Mouse (Mus musculus): Measurements from ENCODE around the gene Coro2b.

Gene Coro2b

GRCm38 (mm10) chr9:62438085-62438754, 98.6 kb downstream of the Coro2b start:
- peak in 1 of 2 experiments; percentile 59 for DNase-seq (ENCODE audit: low spot score in 2 of 2)

DNA sequence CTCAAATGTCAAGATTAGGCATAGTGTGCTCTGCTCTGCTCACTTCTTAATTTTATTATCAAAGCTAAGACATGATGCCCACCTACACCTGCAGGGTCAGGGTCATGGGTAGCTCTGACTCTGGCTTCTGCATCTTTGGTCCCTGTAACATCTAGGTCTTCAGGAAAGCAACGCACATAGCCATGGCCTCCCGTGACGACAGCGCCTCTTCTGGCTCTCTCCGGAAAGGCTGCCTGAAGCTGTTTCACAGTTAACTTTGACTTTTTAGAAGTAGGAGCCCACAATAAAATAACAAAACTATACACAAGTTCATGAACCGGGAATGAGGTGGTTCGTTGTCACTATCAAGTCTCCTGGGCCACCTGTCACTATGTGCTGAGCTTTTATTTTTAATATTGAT, 99.4 kb downstream of the Coro2b start:
- DNase-seq (ENCODE audit: low spot score in 2 of 2), result no peak

GRCm38 (mm10) chr9:62435613-62436318, 101.1 kb downstream of the Coro2b start:
- peak; percentile 61 to 68 for DNase-seq (ENCODE audit: low spot score in 2 of 2)

- DNase-seq (ENCODE audit: low spot score in 2 of 2), result no peak
Measured at GRCm38 (mm10) chr9:62432261-62433060, 104.4 kb downstream of the Coro2b start.

DNA sequence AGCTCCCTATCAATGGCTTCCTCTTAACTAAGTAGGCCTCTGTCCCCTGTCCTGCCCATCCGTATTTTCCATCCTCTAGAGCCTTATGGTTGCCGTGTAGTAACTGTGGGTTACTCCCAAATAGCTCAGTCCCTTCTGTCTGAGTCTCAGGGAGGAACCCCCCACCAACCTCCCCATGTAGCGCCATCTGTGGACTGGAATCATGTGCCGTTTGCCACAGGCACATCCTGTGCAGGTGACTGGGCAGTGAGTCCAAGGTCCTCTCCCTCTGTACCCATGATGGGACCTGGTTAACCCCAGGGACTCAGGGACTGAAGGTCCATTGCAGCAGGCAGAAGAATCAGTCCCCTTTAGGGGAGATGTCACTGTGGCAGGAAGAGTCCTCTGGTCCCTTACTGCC, 106.1 kb downstream of the Coro2b start:
- DNase-seq (ENCODE audit: low spot score in 2 of 2), result no peak

GRCm38 (mm10) chr9:62427010-62427409, 109.8 kb downstream of the Coro2b start:
- DNase-seq (ENCODE audit: low spot score in 2 of 2), result no peak

GRCm38 (mm10) chr9:62426531-62426930, 110.3 kb downstream of the Coro2b start:
- DNase-seq (ENCODE audit: low spot score in 2 of 2), result no peak

- DNase-seq (ENCODE audit: low spot score in 2 of 2), result no peak
Measured at GRCm38 (mm10) chr9:62426021-62426420, 110.8 kb downstream of the Coro2b start.

- no peak for DNase-seq (ENCODE audit: low spot score in 2 of 2)
Measured at GRCm38 (mm10) chr9:62425265-62425664, 111.6 kb downstream of the Coro2b start.

DNA sequence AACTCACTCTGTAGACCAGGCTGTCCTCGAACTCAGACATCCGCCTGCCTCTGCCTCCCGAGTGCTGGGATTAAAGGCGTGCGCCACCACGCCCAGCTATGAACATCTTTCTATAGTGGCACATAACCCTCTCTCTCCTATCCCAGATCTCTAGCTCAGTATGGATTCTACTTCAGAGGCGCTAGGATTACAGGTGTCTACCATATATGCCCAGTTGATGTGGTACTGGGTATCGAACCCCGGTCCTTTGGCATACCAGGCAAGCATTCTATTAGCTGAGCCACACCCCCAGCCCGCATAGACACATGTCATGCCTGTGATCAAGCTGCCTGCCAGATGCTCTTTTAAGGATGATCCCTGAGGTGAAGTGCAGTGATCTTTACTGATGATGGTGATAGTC, 113.0 kb downstream of the Coro2b start:
- no peak for DNase-seq (ENCODE audit: low spot score in 2 of 2)

DNA sequence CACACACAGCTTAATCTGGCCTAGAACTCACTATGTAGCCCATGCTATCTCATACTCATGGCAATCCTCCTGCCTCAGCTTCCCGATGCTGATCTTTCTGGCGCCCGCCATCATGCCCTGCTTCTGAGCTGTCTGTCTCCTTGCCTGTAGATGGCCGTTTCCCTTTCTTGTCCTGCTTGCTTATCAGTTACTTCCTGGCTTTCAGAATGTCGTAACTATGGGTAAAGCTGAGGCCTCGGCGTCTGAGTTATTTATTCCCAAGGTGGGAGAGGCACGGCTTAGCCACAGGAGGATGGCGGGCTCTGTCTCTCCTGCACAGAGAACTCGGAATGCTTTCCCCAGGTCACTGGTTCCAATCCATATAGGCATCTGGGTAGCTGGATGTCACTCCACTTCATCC, 113.9 kb downstream of the Coro2b start:
- no peak for DNase-seq (ENCODE audit: low spot score in 2 of 2)

GRCm38 (mm10) chr9:62421911-62422310, 114.9 kb downstream of the Coro2b start:
- no peak for DNase-seq (ENCODE audit: low spot score in 2 of 2)

- DNase-seq (ENCODE audit: low spot score in 2 of 2), result no peak
Measured at GRCm38 (mm10) chr9:62421027-62421426, 115.8 kb downstream of the Coro2b start.

DNA sequence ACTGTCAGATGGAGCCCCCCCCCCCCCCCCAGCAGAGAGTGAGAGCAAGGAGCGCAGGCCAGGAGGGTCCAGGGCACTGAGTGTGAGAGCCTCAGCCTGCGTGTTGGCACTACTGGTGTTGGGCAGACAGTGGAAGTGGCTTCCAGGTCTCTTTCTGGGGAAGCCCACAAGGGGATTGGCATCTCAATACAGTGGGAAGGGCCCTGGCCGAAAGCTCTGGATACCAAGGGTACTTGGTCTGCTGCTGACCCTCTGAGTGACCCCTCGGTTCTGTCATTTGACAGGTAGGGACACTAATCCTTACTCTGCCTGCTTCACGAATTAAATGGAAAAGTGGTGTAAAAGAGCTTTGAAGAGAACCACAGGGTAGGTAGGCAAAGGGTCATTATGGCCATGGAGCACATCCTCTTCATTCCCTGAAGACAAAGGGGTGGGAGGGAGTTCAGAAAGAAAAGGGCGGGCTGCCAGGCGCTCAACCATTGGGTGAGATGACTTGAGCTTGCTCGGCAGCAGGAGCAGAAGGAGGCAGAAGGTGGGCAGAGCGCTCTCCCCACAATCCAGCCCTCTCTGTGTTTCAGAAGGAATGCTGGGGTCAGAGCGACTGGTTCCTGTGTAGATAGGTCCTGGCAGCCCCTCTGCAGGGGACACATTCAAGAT, 116.5 kb downstream of the Coro2b start:
- no peak for DNase-seq (ENCODE audit: low spot score in 2 of 2)

- DNase-seq (ENCODE audit: low spot score in 2 of 2), result no peak
Measured at GRCm38 (mm10) chr9:62418742-62419141, 118.1 kb downstream of the Coro2b start.

DNA sequence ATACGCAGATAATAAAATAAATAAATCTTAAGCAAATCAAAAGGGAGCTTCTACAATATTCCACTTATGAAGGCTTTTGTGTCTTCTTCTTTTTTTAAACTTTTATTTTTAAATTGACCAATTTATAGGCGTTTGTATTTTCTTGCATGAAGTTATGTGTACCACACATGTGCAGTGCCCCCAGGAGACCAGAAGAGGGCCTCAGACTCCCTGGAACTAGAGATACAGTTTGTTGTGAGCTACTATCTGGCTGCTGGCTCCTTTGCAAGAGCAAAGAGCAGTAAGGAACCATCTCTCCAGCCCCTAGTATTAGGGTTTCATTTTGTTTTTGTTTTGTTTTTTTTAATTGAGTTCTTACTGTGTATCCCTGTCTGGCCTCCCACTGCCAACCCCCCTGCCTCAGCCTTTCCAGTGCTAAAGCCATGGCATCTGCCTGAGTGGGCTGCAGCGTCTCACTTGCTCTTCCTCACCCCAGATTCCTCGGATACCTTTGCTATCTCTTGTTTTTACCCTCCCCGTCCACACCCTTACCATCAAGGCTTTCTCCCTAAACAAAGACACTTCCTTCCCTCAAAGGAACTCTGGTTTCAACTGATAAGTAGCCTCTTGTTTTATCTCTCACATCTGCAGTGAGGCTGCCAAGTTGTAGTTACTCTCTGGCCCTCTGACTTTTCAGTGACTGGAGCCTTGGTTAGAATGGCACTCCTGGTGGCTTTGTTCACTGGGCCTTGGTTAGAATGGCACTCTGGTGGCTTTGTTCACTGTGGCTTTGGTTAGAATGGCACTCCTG, 129.3 kb downstream of the Coro2b start:
- DNase-seq (ENCODE audit: low spot score in 2 of 2), result no peak

DNA sequence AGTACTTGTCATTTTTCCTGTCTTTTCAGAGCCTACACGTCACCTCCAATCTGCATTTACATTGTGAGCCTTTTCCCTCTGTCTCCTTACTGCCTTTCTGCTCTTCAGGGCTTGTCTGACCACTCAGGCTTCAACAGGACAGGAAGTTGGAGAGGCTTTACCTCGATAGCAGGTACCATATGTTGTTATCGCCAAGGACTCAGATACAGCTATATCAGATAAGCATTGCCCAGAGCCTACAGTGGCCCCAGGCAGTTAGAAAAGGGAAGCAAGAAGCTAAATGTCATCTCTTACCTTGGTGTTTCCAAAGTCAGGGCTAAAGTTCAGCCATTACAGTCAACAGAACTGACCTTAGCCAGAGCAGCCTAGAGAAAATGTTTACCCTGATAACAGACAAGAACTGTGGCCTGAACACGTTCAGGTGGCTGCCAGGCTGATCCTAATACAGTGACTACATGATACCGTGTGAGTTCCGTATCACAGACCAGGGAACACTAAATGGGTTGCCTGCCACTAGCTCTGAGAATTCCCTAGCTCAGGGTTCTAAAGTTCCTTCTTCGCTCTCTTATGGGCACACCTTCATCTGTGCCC, 130.3 kb downstream of the Coro2b start:
- no peak for DNase-seq (ENCODE audit: low spot score in 2 of 2)

DNA sequence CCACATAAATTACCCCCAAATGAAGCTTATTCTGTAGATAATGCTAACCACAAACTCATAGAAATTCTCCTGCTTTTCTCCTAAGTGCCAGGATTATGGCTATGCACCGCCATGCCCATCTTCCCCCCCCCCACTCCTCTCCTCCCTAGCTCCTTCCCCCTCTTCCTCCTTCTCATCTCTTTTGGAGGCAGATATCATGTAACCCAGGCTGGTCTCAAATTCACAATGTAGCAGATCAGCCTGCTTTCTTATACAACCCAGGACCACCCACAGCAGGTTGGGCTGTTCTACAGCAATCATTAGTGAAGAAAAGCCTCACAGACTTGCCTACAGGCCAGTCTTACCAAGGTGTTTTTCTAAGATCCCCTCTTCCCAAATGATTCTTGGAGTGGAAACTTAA, 135.3 kb downstream of the Coro2b start:
- no peak for DNase-seq (ENCODE audit: low spot score in 2 of 2)

- DNase-seq (ENCODE audit: low spot score in 2 of 2), result no peak
Measured at GRCm38 (mm10) chr9:62400531-62401170, 136.2 kb downstream of the Coro2b start.

DNA sequence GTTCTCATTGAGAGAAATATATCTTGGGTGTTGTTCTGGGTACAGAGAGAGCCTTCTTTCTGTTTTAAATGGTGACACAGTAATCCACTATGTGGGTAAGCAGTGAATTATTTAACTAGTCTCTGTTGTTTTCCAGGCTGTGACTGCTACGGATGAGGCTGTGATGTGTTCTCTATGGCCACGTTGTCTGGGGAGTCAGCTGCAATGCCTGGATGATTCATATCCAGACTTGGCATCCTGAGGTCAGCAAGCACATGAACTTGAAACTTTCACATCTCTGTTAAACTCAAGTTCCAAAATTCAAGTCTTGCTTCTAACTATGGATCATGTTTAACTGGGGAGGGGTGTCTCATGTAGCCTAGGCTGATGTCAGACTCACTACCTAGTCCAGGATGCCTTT, 142.7 kb downstream of the Coro2b start:
- DNase-seq (ENCODE audit: low spot score in 2 of 2), result no peak
